Mouse (Mus musculus): Measurements from ENCODE around the gene Mvb12b. TPM values are rescaled to one million over a fixed set of nuclear protein-coding genes. Genes with fewer than 3 reads are reported as not detected.

Mvb12b gene
- polyA plus RNA-seq (2014; fragmentation: Nextera tagmentation; extraction: Ambion mirVana) = 17.7 and 18.3 TPM in 2 replicates

- H3K4me2 ChIP-seq = peak within 1 kb of the TSS; percentile 98
- WGBS = 1% methylated on average over 46 of the region's 67 CpGs
- peaks cover 28% of the 10 kb centered on the region for H3K4me1 ChIP-seq (replicated peaks; ENCODE audit: control insufficient read depth, insufficient read depth, low read length)
- H3K36me3 ChIP-seq (ENCODE audit: control insufficient read depth, insufficient read depth, low read length) = no peaks in the 10 kb centered on the region
- H3K27ac ChIP-seq (ENCODE audit: low read depth, low read length) = peak within 1 kb of the TSS; percentile 91
- peak within 1 kb of the TSS; percentile 87 for H3K4me3 ChIP-seq (ENCODE audit: low read depth, low read length)
- H3K27me3 ChIP-seq (replicated peaks; ENCODE audit: control insufficient read depth, insufficient read depth, low read length) = no peaks in the 10 kb centered on the region
- H3K9ac ChIP-seq (ENCODE audit: low read depth, low read length) = peak within 1 kb of the TSS; percentile 96
- DNase-seq (ENCODE audit: low spot score) (peak; percentile 73), ATAC-seq (replicated peaks; ENCODE audit: low FRiP score) (peak; percentile 79)
- no peaks in the 10 kb centered on the region for H3K9me3 ChIP-seq (ENCODE audit: control insufficient read depth, low read length)
Observed at GRCm38 (mm10) chr2:33887328-33888099, at the start of gene Mvb12b. TSS of gene Mvb12b (minus strand) at chr2:33887946.

GRCm38 (mm10) chr2:33935756-33936155, 48.0 kb upstream of the Mvb12b start:
- DNase-seq (ENCODE audit: low spot score) = no peak
- H3K4me3 ChIP-seq (ENCODE audit: low read depth, low read length) = no peak overlapping the region
- WGBS = 72% methylated on average over 9 of the region's 9 CpGs

GRCm38 (mm10) chr2:33933606-33934510, 46.1 kb upstream of the Mvb12b start:
- Histone ChIP-seq H3K27ac (ENCODE audit: low read depth, low read length) (no peak overlapping the region), H3K9ac (ENCODE audit: low read depth, low read length) (no peak overlapping the region), H3K9me3 (ENCODE audit: control insufficient read depth, low read length) (peaks cover 4% of the 10 kb centered on the region; the same call in 1 of the 2 replicates), H3K27me3 (replicated peaks; ENCODE audit: control insufficient read depth, insufficient read depth, low read length) (no peaks in the 10 kb centered on the region), H3K4me2 (no peak overlapping the region), H3K4me3 (ENCODE audit: low read depth, low read length) (no peak overlapping the region), H3K36me3 (ENCODE audit: control insufficient read depth, insufficient read depth, low read length) (no peaks in the 10 kb centered on the region), H3K4me1 (replicated peaks; ENCODE audit: control insufficient read depth, insufficient read depth, low read length) (no peaks in the 10 kb centered on the region)
- 62% methylated on average over 10 of the region's 10 CpGs for WGBS
- no peak; the same call in 1 of the 2 replicates for ATAC-seq (replicated peaks; ENCODE audit: low FRiP score)
- DNase-seq (ENCODE audit: low spot score) = no peak

More at GRCm38 (mm10) chr2:33935756-33936155, 48.0 kb upstream of the Mvb12b start:
- H3K9ac ChIP-seq (ENCODE audit: low read depth, low read length) = no peak overlapping the region
- ATAC-seq (replicated peaks; ENCODE audit: low FRiP score) = no peak
- no peaks in the 10 kb centered on the region for H3K36me3 ChIP-seq (ENCODE audit: control insufficient read depth, insufficient read depth, low read length)
- no peak overlapping the region for H3K27ac ChIP-seq (ENCODE audit: low read depth, low read length)
- H3K4me2 ChIP-seq = no peak overlapping the region
- no peaks in the 10 kb centered on the region for H3K27me3 ChIP-seq (replicated peaks; ENCODE audit: control insufficient read depth, insufficient read depth, low read length)
- no peaks in the 10 kb centered on the region for H3K4me1 ChIP-seq (replicated peaks; ENCODE audit: control insufficient read depth, insufficient read depth, low read length)
- H3K9me3 ChIP-seq (ENCODE audit: control insufficient read depth, low read length) = peaks cover 4% of the 10 kb centered on the region; the same call in 1 of the 2 replicates

- no peaks in the 10 kb centered on the region for H3K4me1 ChIP-seq (replicated peaks; ENCODE audit: control insufficient read depth, insufficient read depth, low read length)
- H3K4me2 ChIP-seq = no peak overlapping the region
- no peaks in the 10 kb centered on the region; the same call in 1 of the 2 replicates for H3K27me3 ChIP-seq (replicated peaks; ENCODE audit: control insufficient read depth, insufficient read depth, low read length)
- peaks cover 4% of the 10 kb centered on the region; the same call in 1 of the 2 replicates for H3K9me3 ChIP-seq (ENCODE audit: control insufficient read depth, low read length)
- no peak overlapping the region for H3K27ac ChIP-seq (ENCODE audit: low read depth, low read length)
- H3K9ac ChIP-seq (ENCODE audit: low read depth, low read length) = no peak overlapping the region
- DNase-seq (ENCODE audit: low spot score) (no peak), ATAC-seq (replicated peaks; ENCODE audit: low FRiP score) (no peak)
- H3K4me3 ChIP-seq (ENCODE audit: low read depth, low read length) = no peak overlapping the region
- H3K36me3 ChIP-seq (ENCODE audit: control insufficient read depth, insufficient read depth, low read length) = no peaks in the 10 kb centered on the region
- 59% methylated on average over 5 of the region's 5 CpGs for WGBS
Observed at GRCm38 (mm10) chr2:33931161-33931560, 43.4 kb upstream of the Mvb12b start.

- peaks cover 20% of the 10 kb centered on the region for H3K27me3 ChIP-seq (replicated peaks; ENCODE audit: control insufficient read depth, insufficient read depth, low read length)
- H3K4me2 ChIP-seq = no peak overlapping the region
- DNase-seq (ENCODE audit: low spot score) (no peak), ATAC-seq (replicated peaks; ENCODE audit: low FRiP score) (no peak)
- no peaks in the 10 kb centered on the region for H3K36me3 ChIP-seq (ENCODE audit: control insufficient read depth, insufficient read depth, low read length)
- H3K4me1 ChIP-seq (replicated peaks; ENCODE audit: control insufficient read depth, insufficient read depth, low read length) = no peaks in the 10 kb centered on the region
- H3K9me3 ChIP-seq (ENCODE audit: control insufficient read depth, low read length) = no peaks in the 10 kb centered on the region
- H3K4me3 ChIP-seq (ENCODE audit: low read depth, low read length) = no peak overlapping the region
- H3K9ac ChIP-seq (ENCODE audit: low read depth, low read length) = no peak overlapping the region
- H3K27ac ChIP-seq (ENCODE audit: low read depth, low read length) = no peak overlapping the region
- WGBS = 54% methylated on average over 5 of the region's 5 CpGs
Observed at GRCm38 (mm10) chr2:33925288-33925687, 37.5 kb upstream of the Mvb12b start.

- DNase-seq (ENCODE audit: low spot score) (no peak), ATAC-seq (replicated peaks; ENCODE audit: low FRiP score) (no peak)
- no peak overlapping the region for H3K4me2 ChIP-seq
- H3K4me1 ChIP-seq (replicated peaks; ENCODE audit: control insufficient read depth, insufficient read depth, low read length) = no peaks in the 10 kb centered on the region
- no peak overlapping the region for H3K9ac ChIP-seq (ENCODE audit: low read depth, low read length)
- H3K36me3 ChIP-seq (ENCODE audit: control insufficient read depth, insufficient read depth, low read length) = no peaks in the 10 kb centered on the region
- no peak overlapping the region for H3K4me3 ChIP-seq (ENCODE audit: low read depth, low read length)
- WGBS = 55% methylated on average over 5 of the region's 5 CpGs
- no peaks in the 10 kb centered on the region for H3K9me3 ChIP-seq (ENCODE audit: control insufficient read depth, low read length)
- H3K27me3 ChIP-seq (replicated peaks; ENCODE audit: control insufficient read depth, insufficient read depth, low read length) = peaks cover 20% of the 10 kb centered on the region
- H3K27ac ChIP-seq (ENCODE audit: low read depth, low read length) = no peak overlapping the region
Observed at GRCm38 (mm10) chr2:33923482-33923881, 35.7 kb upstream of the Mvb12b start.

GRCm38 (mm10) chr2:33922466-33922865, 34.7 kb upstream of the Mvb12b start:
- ATAC-seq (replicated peaks; ENCODE audit: low FRiP score) (no peak), DNase-seq (ENCODE audit: low spot score) (no peak)
- WGBS = 82% methylated on average over 2 of the region's 2 CpGs
- H3K9me3 ChIP-seq (ENCODE audit: control insufficient read depth, low read length) = no peaks in the 10 kb centered on the region
- H3K4me2 ChIP-seq = no peak overlapping the region
- H3K9ac ChIP-seq (ENCODE audit: low read depth, low read length) = no peak overlapping the region
- no peaks in the 10 kb centered on the region for H3K36me3 ChIP-seq (ENCODE audit: control insufficient read depth, insufficient read depth, low read length)
- no peak overlapping the region for H3K27ac ChIP-seq (ENCODE audit: low read depth, low read length)
- peaks cover 20% of the 10 kb centered on the region for H3K27me3 ChIP-seq (replicated peaks; ENCODE audit: control insufficient read depth, insufficient read depth, low read length)
- no peak overlapping the region for H3K4me3 ChIP-seq (ENCODE audit: low read depth, low read length)
- H3K4me1 ChIP-seq (replicated peaks; ENCODE audit: control insufficient read depth, insufficient read depth, low read length) = no peaks in the 10 kb centered on the region

- H3K36me3 ChIP-seq (ENCODE audit: control insufficient read depth, insufficient read depth, low read length) = no peaks in the 10 kb centered on the region
- no peaks in the 10 kb centered on the region for H3K9me3 ChIP-seq (ENCODE audit: control insufficient read depth, low read length)
- H3K9ac ChIP-seq (ENCODE audit: low read depth, low read length) = no peak overlapping the region
- no peak overlapping the region; the same call in 1 of the 2 replicates for H3K4me2 ChIP-seq
- H3K27ac ChIP-seq (ENCODE audit: low read depth, low read length) = no peak overlapping the region
- peaks cover 17% of the 10 kb centered on the region for H3K27me3 ChIP-seq (replicated peaks; ENCODE audit: control insufficient read depth, insufficient read depth, low read length)
- DNase-seq (ENCODE audit: low spot score) = no peak
- no peak overlapping the region for H3K4me3 ChIP-seq (ENCODE audit: low read depth, low read length)
- H3K4me1 ChIP-seq (replicated peaks; ENCODE audit: control insufficient read depth, insufficient read depth, low read length) = no peaks in the 10 kb centered on the region
- no peak for ATAC-seq (replicated peaks; ENCODE audit: low FRiP score)
- WGBS = 35% methylated on average over 22 of the region's 22 CpGs
Observed at GRCm38 (mm10) chr2:33919934-33920615, 32.3 kb upstream of the Mvb12b start.

All from liver, embryonic 11.5 days (tissue).